Mouse (Mus musculus) adrenal gland, adult 2 months (tissue): ENCODE data around the gene Rad51d. TPM values are rescaled to one million over a fixed set of nuclear protein-coding genes. Genes with fewer than 3 reads are reported as not detected.

ENCODE experiments used
- polyA plus RNA-seq: library from polyadenylated mRNA; depleted of rRNA; stranded (reverse); fragments of >200 nt; gene quantifications from 2 replicates; pipeline ENCODE4 v1.2.3, GENCODE M21; 2012; rRNA removed
- total RNA-seq, 2 experiments: library from RNA; stranded (reverse); gene quantifications; 2 replicates each; pipeline ENCODE4 v1.2.3; 2021

Rad51d gene
- total and polyA plus RNA-seq, 3 experiments, result 8.8 to 16.7 (median 9.3) TPM

Other genes with a start within 250 kb of the Rad51d start
- gene Cct6b, start 126.3 kb downstream of the Rad51d start, total RNA-seq, result under 1 TPM; 0.46 to 0.83 TPM
- 0.08 TPM in 1 of 2 replicates, not detected in the other for gene Cct6b, start 126.3 kb downstream of the Rad51d start, polyA plus RNA-seq
- gene Zfp830, start 126.3 kb downstream of the Rad51d start, total RNA-seq, result 10 to 100 TPM; 18.0 to 21.9 TPM
- 1.7 and 3.6 TPM in 2 replicates for gene Zfp830, start 126.3 kb downstream of the Rad51d start, polyA plus RNA-seq
- gene Lig3, start 109.5 kb downstream of the Rad51d start, total RNA-seq, result 10 to 100 TPM; 19.2 to 27.5 TPM
- 8.1 and 10.7 TPM in 2 replicates for gene Lig3, start 109.5 kb downstream of the Rad51d start, polyA plus RNA-seq
- 10 to 100 TPM in 1 of 2 experiments, 1 to 10 TPM in 1; 5.3 to 10.6 TPM for gene Rffl, start 19.4 kb downstream of the Rad51d start, total RNA-seq
- gene Rffl, start 19.4 kb downstream of the Rad51d start, polyA plus RNA-seq, result 6.5 and 7.4 TPM in 2 replicates
- under 1 TPM in 1 of 2 experiments, not detected in 1; 0.24 TPM for gene Fndc8, start 1.5 kb upstream of the Rad51d start, total RNA-seq
- gene Fndc8, start 1.5 kb upstream of the Rad51d start, polyA plus RNA-seq, result 0.24 and 0.44 TPM in 2 replicates
- 10 to 100 TPM; 16.6 to 17.0 TPM for gene Nle1, start 17.8 kb upstream of the Rad51d start, total RNA-seq
- gene Nle1, start 17.8 kb upstream of the Rad51d start, polyA plus RNA-seq, result 33.1 and 34.4 TPM in 2 replicates
- 10 to 100 TPM in 1 of 2 experiments, 1 to 10 TPM in 1; 5.2 to 14.3 TPM for gene Unc45b, start 19.9 kb upstream of the Rad51d start, total RNA-seq
- gene Unc45b, start 19.9 kb upstream of the Rad51d start, polyA plus RNA-seq, result 4.6 and 5.7 TPM in 2 replicates
- gene Slfn5, start 60.7 kb upstream of the Rad51d start, total RNA-seq, result 10 to 100 TPM; 28.3 to 32.7 TPM
- gene Slfn5, start 60.7 kb upstream of the Rad51d start, polyA plus RNA-seq, result 2.2 and 2.3 TPM in 2 replicates
- 1 to 10 TPM; 5.3 to 7.5 TPM for gene Slfn9, start 101.2 kb upstream of the Rad51d start, total RNA-seq
- 0.91 and 1.2 TPM in 2 replicates for gene Slfn9, start 101.2 kb upstream of the Rad51d start, polyA plus RNA-seq
- 1 to 10 TPM; 1.6 to 1.7 TPM for gene Slfn8, start 130.2 kb upstream of the Rad51d start, total RNA-seq
- gene Slfn8, start 130.2 kb upstream of the Rad51d start, polyA plus RNA-seq, result 0.48 and 0.77 TPM in 2 replicates
- 1 to 10 TPM; 4.5 to 4.9 TPM for gene Slfn2, start 174.5 kb upstream of the Rad51d start, total RNA-seq
- 0.99 and 1.2 TPM in 2 replicates for gene Slfn2, start 174.5 kb upstream of the Rad51d start, polyA plus RNA-seq
- gene Slfn1, start 226.2 kb upstream of the Rad51d start, total RNA-seq, result under 1 TPM; 0.14 to 0.40 TPM
- 0.15 and 0.22 TPM in 2 replicates for gene Slfn1, start 226.2 kb upstream of the Rad51d start, polyA plus RNA-seq